Mouse (Mus musculus) testis, adult 10 weeks (tissue): Measurements from ENCODE around the gene Bst2. TPM values are rescaled to one million over a fixed set of nuclear protein-coding genes. Genes with fewer than 3 reads are reported as not detected.

Experiments
- polyA plus RNA-seq: library from polyadenylated mRNA; stranded (reverse); fragments of 350-450 nt; fragmentation: Illumina TruSeq; extraction: RNeasy Lipid Tissue Mini Kit (QIAGEN cat#74804); gene quantifications from one replicate; pipeline ENCODE4 v1.2.3, GENCODE M21; 2014; ENCODE audit warnings: low read depth, low replicate concordance

Bst2 gene
- polyA plus RNA-seq = 0.88 TPM

GRCm38 (mm10) chr8:71537028-71537867 lies at the start of gene Bst2:
Gene Bst2 (minus strand): TSS chr8:71537456.

GRCm38 (mm10) chr8:71568387-71568937 lies 31.2 kb upstream of the Bst2 start, which contains the start of gene Slc27a1:
Gene Slc27a1 (plus strand): TSS chr8:71568882.

GRCm38 (mm10) chr8:71566501-71566900 lies 29.2 kb upstream of the Bst2 start, which contains the start of gene Nxnl1:
Gene Nxnl1 (minus strand): TSS chr8:71566601.

GRCm38 (mm10) chr8:71558071-71558957 lies 21.1 kb upstream of the Bst2 start, which contains the start of gene Tmem221:
Gene Tmem221 (minus strand): TSS chr8:71558871.

GRCm38 (mm10) chr8:71542632-71543343 lies 5.5 kb upstream of the Bst2 start, which contains the start of gene Mvb12a:
Gene Mvb12a (plus strand): TSS chr8:71542922.

GRCm38 (mm10) chr8:71525226-71526050 lies 11.8 kb downstream of the Bst2 start, which contains the start of gene Ccdc194:
Gene Ccdc194 (minus strand): TSS chr8:71525711.

GRCm38 (mm10) chr8:71511644-71512043 lies 25.6 kb downstream of the Bst2 start, which contains the start of gene Plvap:
Gene Plvap (minus strand): TSS chr8:71511752.

GRCm38 (mm10) chr8:71487691-71488445 lies 49.4 kb downstream of the Bst2 start, which contains the start of gene Gtpbp3:
Gene Gtpbp3 (plus strand): TSS chr8:71488103.

GRCm38 (mm10) chr8:71485142-71486135 lies 51.8 kb downstream of the Bst2 start, which contains the start of gene Ano8:
Gene Ano8 (minus strand): TSS chr8:71485963.

Other genes starting within 250 kb of the Bst2 start
- gene Use1, start 170.6 kb downstream of the Bst2 start, polyA plus RNA-seq = 4.1 TPM
- gene Ocel1, start 166.2 kb downstream of the Bst2 start, polyA plus RNA-seq = 6.8 TPM
- 1.0 TPM for gene Nr2f6, start 155.5 kb downstream of the Bst2 start, polyA plus RNA-seq
- gene Ushbp1, start 141.7 kb downstream of the Bst2 start, polyA plus RNA-seq = 0.08 TPM
- 10.7 TPM for gene Babam1, start 140.6 kb downstream of the Bst2 start, polyA plus RNA-seq
- gene Ankle1, start 131.4 kb downstream of the Bst2 start, polyA plus RNA-seq = 0.49 TPM
- 2.9 TPM for gene Abhd8, start 73.8 kb downstream of the Bst2 start, polyA plus RNA-seq
- gene Mrpl34, start 72.5 kb downstream of the Bst2 start, polyA plus RNA-seq = 2.6 TPM
- 12.2 TPM for gene Dda1, start 68.3 kb downstream of the Bst2 start, polyA plus RNA-seq
- gene Ano8, start 51.5 kb downstream of the Bst2 start, polyA plus RNA-seq = 0.07 TPM
- 0.59 TPM for gene Gtpbp3, start 49.4 kb downstream of the Bst2 start, polyA plus RNA-seq
- gene Plvap, start 25.7 kb downstream of the Bst2 start, polyA plus RNA-seq = not detected
- not detected for gene Ccdc194, start 11.7 kb downstream of the Bst2 start, polyA plus RNA-seq
- gene Mvb12a, start 5.5 kb upstream of the Bst2 start, polyA plus RNA-seq = 1.1 TPM
- 0.34 TPM for gene Tmem221, start 21.4 kb upstream of the Bst2 start, polyA plus RNA-seq
- gene Nxnl1, start 29.1 kb upstream of the Bst2 start, polyA plus RNA-seq = 0.38 TPM
- gene Slc27a1, start 31.4 kb upstream of the Bst2 start, polyA plus RNA-seq = 2.4 TPM
- 0.36 TPM for gene Pgls, start 54.7 kb upstream of the Bst2 start, polyA plus RNA-seq
- 1.4 TPM for gene Fam129c, start 60.2 kb upstream of the Bst2 start, polyA plus RNA-seq
- gene Colgalt1, start 73.5 kb upstream of the Bst2 start, polyA plus RNA-seq = 17.1 TPM
- 0.04 TPM for gene Unc13a, start 134.3 kb upstream of the Bst2 start, polyA plus RNA-seq
- gene Jak3, start 138.8 kb upstream of the Bst2 start, polyA plus RNA-seq = 0.06 TPM
- gene Insl3, start 151.8 kb upstream of the Bst2 start, polyA plus RNA-seq = 108 TPM
- gene B3gnt3, start 164.3 kb upstream of the Bst2 start, polyA plus RNA-seq = 0.13 TPM
- gene Fcho1, start 188.3 kb upstream of the Bst2 start, polyA plus RNA-seq = not detected